Mouse (Mus musculus) myocyte (in vitro differentiated cells): Measurements from ENCODE around the gene Rreb1. TPM values are rescaled to one million over a fixed set of nuclear protein-coding genes. Genes with fewer than 3 reads are reported as not detected.

Experiments
- H3K27me3 ChIP-seq: one replicate; pipeline ENCODE4 v1.6.1; 2011; ENCODE audit not compliant: control insufficient read depth, insufficient read depth, insufficient read length
- H3K36me3 ChIP-seq: one replicate; pipeline ENCODE4 v1.6.1; 2011; ENCODE audit not compliant: control insufficient read depth, insufficient read depth
- H3K4me2 ChIP-seq: one replicate; pipeline ENCODE4 v1.6.1; 2011; ENCODE audit warnings: low read depth, control low read depth
- H3K4me3 ChIP-seq: one replicate; pipeline ENCODE4 v1.5.1; 2011; ENCODE audit warnings: mild to moderate bottlenecking, control low read depth, moderate library complexity
- H3K79me2 ChIP-seq: one replicate; pipeline ENCODE4 v1.6.1; 2011; ENCODE audit not compliant: control insufficient read depth, insufficient read depth
- H3ac ChIP-seq: one replicate; pipeline ENCODE4 v1.6.1; 2011; ENCODE audit not compliant: control insufficient read depth, insufficient read length
- CEBPB ChIP-seq: IDR thresholded peaks from 2 replicates; pipeline ENCODE4 v1.6.1; 2011; ENCODE audit warnings: mild to moderate bottlenecking, moderate library complexity; ENCODE audit not compliant: poor library complexity, insufficient read depth, severe bottlenecking
- E2F4 ChIP-seq: IDR thresholded peaks from one replicate; pipeline ENCODE4 v1.6.1; 2011; ENCODE audit warnings: mild to moderate bottlenecking, control low read depth, moderate library complexity; ENCODE audit not compliant: insufficient read depth
- MAX ChIP-seq: IDR thresholded peaks from one replicate; pipeline ENCODE4 v1.6.1; 2011; ENCODE audit warnings: low read depth, mild to moderate bottlenecking, control low read depth
- MYOD1 ChIP-seq, 3 experiments: IDR thresholded peaks; one replicate each; pipeline ENCODE4 v1.6.1; 2011; ENCODE audit warnings: control low read depth in 2 of 3, low read depth in 2 of 3, mild to moderate bottlenecking in 2 of 3, moderate library complexity in 1 of 3; ENCODE audit not compliant: insufficient read length in 2 of 3, control insufficient read depth in 1 of 3
- MYOG ChIP-seq, 3 experiments: IDR thresholded peaks; one replicate each; pipeline ENCODE4 v1.6.1; 2011; ENCODE audit warnings: control low read depth in 2 of 3, low read depth in 2 of 3, mild to moderate bottlenecking in 2 of 3; ENCODE audit not compliant: insufficient read length in 2 of 3, control insufficient read depth in 1 of 3, insufficient read depth in 1 of 3
- POLR2A ChIP-seq: IDR thresholded peaks from one replicate; pipeline ENCODE4 v1.6.1; 2011; ENCODE audit warnings: low read depth, mild to moderate bottlenecking, control low read depth, moderate library complexity; ENCODE audit not compliant: insufficient read length
- POLR2AphosphoS2 ChIP-seq: IDR thresholded peaks from one replicate; pipeline ENCODE4 v1.6.1; 2011; ENCODE audit warnings: low read depth, control low read depth; ENCODE audit not compliant: insufficient read length
- REST ChIP-seq: IDR thresholded peaks from one replicate; pipeline ENCODE4 v1.6.1; 2011; ENCODE audit warnings: mild to moderate bottlenecking, control low read depth, moderate library complexity; ENCODE audit not compliant: insufficient read depth, insufficient read length
- SRF ChIP-seq: IDR thresholded peaks from one replicate; pipeline ENCODE4 v1.6.1; 2011; ENCODE audit warnings: low read depth; ENCODE audit not compliant: control insufficient read depth, insufficient read length
- TCF12 ChIP-seq: IDR thresholded peaks from one replicate; pipeline ENCODE4 v1.6.1; 2011; ENCODE audit warnings: mild to moderate bottlenecking, control low read depth; ENCODE audit not compliant: poor library complexity, insufficient read depth, severe bottlenecking
- TCF3 ChIP-seq: IDR thresholded peaks from one replicate; pipeline ENCODE4 v1.6.1; 2011; ENCODE audit warnings: low read depth, control low read depth; ENCODE audit not compliant: insufficient read length
- USF1 ChIP-seq: IDR thresholded peaks from one replicate; pipeline ENCODE4 v1.6.1; 2011; ENCODE audit warnings: low read depth, mild to moderate bottlenecking, control low read depth, moderate library complexity
- polyA plus RNA-seq: library from polyadenylated mRNA; unstranded; fragments of >200 nt; fragmentation: generic; extraction: Trizol; gene quantifications from one replicate; pipeline ENCODE4 v1.2.1, GENCODE M21; 2012; ENCODE audit warnings: missing spikeins

The Rreb1 gene
- polyA plus RNA-seq, 1 experiment: 19.7 TPM

DNA sequence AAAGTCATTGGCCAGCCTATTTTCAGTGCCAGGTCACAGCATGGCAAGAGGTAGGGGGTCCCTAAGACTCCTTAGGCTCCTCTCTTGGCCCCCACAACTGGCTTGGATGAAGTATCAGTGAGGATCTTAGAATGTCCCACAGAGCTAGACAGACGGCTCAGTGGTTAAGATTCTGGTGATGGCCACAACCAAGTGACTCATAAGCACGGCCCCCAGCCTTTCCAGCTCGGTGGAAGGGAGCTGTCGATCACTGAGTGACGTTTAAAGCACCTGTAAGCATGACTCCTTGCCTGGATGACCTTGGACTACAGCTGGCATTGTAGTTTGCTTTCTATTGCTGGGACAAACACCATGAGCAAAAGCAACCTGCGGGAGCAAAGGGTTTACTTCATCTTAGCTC is 174.8 kb downstream of the Rreb1 start:
- Histone ChIP-seq H3K27me3 (no peaks in the 10 kb centered on the region), H3K4me3 (no peak overlapping the region), H3K36me3 (peaks cover 20% of the 10 kb centered on the region), H3K79me2 (no peaks in the 10 kb centered on the region), H3K4me2 (no peak overlapping the region), H3ac (no peak overlapping the region)
- TF ChIP-seq MAX: no peak
- TF ChIP-seq MYOD1 (IDR thresholded peaks at IDR 0.05; ENCODE audit: control insufficient read depth in 1 of 3, insufficient read length in 2 of 3, low read depth in 2 of 3): peak in 1 of 3 experiments; percentile 19

DNA sequence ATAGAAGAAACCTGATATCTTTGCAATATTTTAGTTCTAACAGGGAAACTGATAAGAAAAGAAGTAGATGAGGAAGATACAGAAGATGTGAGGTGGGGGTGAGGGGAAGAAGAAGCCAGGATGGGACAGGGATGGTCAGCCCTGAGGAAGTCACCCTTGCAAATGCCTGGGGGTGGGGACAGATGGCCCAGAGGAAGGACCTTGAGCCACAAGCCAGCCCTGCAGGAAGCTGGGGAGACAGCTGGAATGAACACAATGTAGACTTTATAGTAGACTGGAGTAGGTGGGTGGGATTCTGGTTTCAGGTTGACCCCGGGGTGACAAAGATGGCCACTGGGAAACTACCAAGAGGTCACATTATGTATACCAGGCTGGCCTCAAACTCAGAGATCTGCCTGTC is 176.1 kb downstream of the Rreb1 start:
- Histone ChIP-seq H3K4me2 (no peak overlapping the region), H3ac (no peak overlapping the region), H3K27me3 (no peaks in the 10 kb centered on the region), H3K79me2 (no peaks in the 10 kb centered on the region), H3K4me3 (no peak overlapping the region), H3K36me3 (peaks cover 13% of the 10 kb centered on the region)
- peak in 2 of 3 experiments; percentile 28 to 56 for TF ChIP-seq MYOD1 (IDR thresholded peaks at IDR 0.05; ENCODE audit: control insufficient read depth in 1 of 3, insufficient read length in 2 of 3, low read depth in 2 of 3)
- TF ChIP-seq USF1: no peak
- peak in 1 of 3 experiments; percentile 51 for TF ChIP-seq MYOG (IDR thresholded peaks at IDR 0.05; ENCODE audit: control insufficient read depth in 1 of 3, insufficient read depth in 1 of 3, insufficient read length in 2 of 3, low read depth in 2 of 3)
- peak; percentile 30 for TF ChIP-seq POLR2AphosphoS2

DNA sequence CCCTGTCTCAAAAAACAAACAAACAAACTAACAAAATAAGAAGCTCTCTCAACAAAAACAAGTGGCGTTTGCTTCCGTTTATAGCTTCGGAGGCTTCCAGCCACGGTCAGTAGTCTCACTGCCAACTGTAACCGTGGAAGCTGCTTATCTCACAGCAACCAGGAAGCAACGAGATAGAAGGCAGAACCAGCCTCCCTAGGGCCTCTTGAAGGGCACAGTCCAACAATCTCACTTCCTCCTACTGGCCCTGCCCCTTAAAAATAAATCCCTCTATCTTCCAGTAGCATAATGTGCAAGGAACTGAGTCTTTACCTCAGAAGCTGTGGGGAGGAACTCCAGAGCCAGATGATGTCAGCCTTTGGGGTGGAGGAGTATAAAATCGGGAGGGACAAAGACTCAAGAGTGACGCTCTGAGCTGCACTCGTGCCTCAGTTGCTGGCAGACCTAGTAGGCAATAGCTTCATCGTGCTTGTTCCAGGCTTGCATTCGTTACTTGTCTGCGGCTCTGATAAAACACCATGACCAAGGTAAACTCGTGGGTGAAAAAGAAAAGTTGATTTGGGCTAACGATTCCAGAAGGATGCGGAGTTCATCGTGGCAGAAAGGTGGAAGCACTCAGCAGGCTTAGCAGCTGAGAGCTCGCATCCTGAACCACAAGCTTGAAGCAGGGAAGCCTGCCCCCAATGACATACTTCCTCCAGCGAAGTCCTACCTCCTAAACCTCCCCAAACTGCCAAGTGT is 180.5 kb downstream of the Rreb1 start:
- no peak for TF ChIP-seq TCF3
- TF ChIP-seq MYOG (IDR thresholded peaks at IDR 0.05; ENCODE audit: control insufficient read depth in 1 of 3, insufficient read depth in 1 of 3, insufficient read length in 2 of 3, low read depth in 2 of 3): no peak
- TF ChIP-seq POLR2AphosphoS2: no peak
- no peak for TF ChIP-seq POLR2A
- TF ChIP-seq USF1: no peak
- TF ChIP-seq REST: no peak
- TF ChIP-seq SRF: no peak
- TF ChIP-seq TCF12: no peak
- no peak for TF ChIP-seq MYOD1 (IDR thresholded peaks at IDR 0.05; ENCODE audit: control insufficient read depth in 1 of 3, insufficient read length in 2 of 3, low read depth in 2 of 3)
- no peak for TF ChIP-seq MAX
- no peak for TF ChIP-seq CEBPB
- TF ChIP-seq E2F4: no peak
- no peaks in the 10 kb centered on the region for H3K27me3 ChIP-seq
- H3K4me2 ChIP-seq: no peak overlapping the region
- no peak overlapping the region for H3K4me3 ChIP-seq
- no peaks in the 10 kb centered on the region for H3K79me2 ChIP-seq
- no peak overlapping the region for H3ac ChIP-seq
- no peaks in the 10 kb centered on the region for H3K36me3 ChIP-seq

DNA sequence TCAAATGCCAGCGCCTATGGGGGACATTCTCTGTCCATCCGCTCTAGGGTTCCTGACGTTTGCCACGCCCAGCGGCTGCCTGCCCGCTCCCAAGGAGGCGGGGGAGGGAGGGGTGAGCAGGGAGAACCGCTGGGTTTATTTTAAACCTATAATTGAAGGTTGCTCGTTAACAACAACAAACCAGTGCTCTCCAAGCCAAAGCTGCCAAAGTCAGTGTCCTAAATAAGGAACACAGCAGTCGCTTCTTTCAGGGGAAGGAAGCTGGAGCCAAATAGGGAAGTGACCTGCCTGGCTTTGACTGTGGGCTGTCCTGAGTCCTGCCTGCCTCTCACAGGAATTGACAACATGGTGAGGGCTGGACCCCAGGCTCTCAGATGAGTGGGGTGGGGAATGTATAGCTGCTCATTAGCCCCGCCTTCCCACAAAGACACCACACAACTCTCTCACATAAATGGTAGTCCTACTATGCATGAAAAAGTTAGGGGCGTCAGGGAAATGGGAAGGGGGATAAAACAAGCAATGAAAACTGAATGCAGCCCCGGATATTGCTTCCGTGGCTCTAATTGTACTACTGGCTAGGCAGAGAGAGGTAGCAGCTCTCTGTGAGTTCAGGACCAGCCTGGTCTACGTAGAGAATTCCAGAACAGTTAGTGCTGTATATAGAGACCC is 181.2 kb downstream of the Rreb1 start:
- H3ac ChIP-seq: no peak overlapping the region
- H3K79me2 ChIP-seq: no peaks in the 10 kb centered on the region
- no peaks in the 10 kb centered on the region for H3K27me3 ChIP-seq
- H3K4me2 ChIP-seq: no peak overlapping the region
- no peak overlapping the region for H3K4me3 ChIP-seq
- no peak for TF ChIP-seq MAX
- no peak for TF ChIP-seq TCF12
- TF ChIP-seq POLR2A: no peak
- no peaks in the 10 kb centered on the region for H3K36me3 ChIP-seq

DNA sequence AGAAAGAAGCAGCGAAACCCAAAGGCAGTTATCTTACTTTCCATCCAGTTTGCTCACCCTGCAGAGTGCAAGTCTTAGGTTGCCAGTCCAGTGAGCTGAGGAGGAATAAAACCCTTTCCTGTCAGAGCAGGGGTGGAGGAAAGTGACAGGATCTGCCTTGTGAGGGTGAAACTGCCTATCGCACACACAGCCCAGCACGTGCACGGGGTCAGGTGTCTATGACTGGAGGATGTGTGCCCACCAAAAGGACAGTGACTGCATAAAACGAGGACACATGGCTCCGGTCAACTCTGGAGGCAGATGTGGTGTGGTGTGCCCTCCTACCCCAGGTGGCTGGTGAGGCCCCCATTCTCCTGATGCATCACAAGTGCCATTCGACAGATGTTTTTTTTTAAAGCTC is 181.7 kb downstream of the Rreb1 start:
- H3K36me3 ChIP-seq: no peaks in the 10 kb centered on the region
- H3K79me2 ChIP-seq: no peaks in the 10 kb centered on the region
- H3K27me3 ChIP-seq: no peaks in the 10 kb centered on the region
- H3K4me2 ChIP-seq: no peak overlapping the region
- H3K4me3 ChIP-seq: no peak overlapping the region
- H3ac ChIP-seq: no peak overlapping the region
- TF ChIP-seq REST: no peak
- TF ChIP-seq USF1: no peak
- TF ChIP-seq MAX: no peak
- TF ChIP-seq POLR2A: no peak
- TF ChIP-seq CEBPB: no peak
